26 mouse cellular contexts compared by ENCODE assay signal in the genomic region with DNA sequence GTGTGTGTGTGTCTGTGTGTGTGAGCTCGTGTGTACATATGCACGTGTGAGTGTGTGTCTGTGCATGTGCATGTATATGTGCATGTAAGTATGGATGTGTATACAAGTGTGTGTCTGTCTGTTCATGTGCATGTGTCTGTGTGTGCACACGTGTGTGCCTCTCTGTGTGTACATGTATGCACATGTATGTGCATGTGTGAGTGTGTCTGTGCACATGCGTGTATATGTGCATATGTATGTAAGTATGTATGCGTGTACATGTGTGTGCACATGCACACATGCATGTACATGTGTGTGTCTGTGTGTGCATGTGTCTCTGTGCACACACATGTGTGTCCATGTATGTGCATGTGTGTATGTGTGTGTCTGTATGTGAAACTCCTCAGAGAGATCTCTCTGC. TPM values are rescaled to one million over a fixed set of nuclear protein-coding genes. Genes with fewer than 3 reads are reported as not detected.
DNase-seq lines count a peak whose midpoint lies in the region; ATAC-seq and TF ChIP-seq lines count a peak whose summit lies in the region.
"Had no signal": no experiment of that assay in that cellular context is flagged by ENCODE, and none has a peak within 500 bp of the region (broad histone marks: within the 10 kb centered on the region; RNA-seq: fewer than 3 reads in every experiment).

No protein-coding gene starts in this region.

- peaks cover 4% of the 10 kb centered on the region; the same call in 1 of the 2 replicates for H3K36me3 ChIP-seq in liver, embryonic 12.5 days
- H3K36me3 ChIP-seq in MEL (ENCODE audit: control insufficient read depth in 1 of 2, insufficient read depth in 2 of 2, low read length in 2 of 2) = peaks cover 0 to 12% of the 10 kb centered on the region in 2 experiments; a peak in 3 of 4 replicates
- H3K36me3 ChIP-seq in macrophage (ENCODE audit: inconsistent target) = no peaks in the 10 kb centered on the region
- H3K36me3 ChIP-seq: embryonic facial prominence, embryonic 12.5 days; embryonic facial prominence, embryonic 15.5 days; heart, embryonic 12.5 days; heart, embryonic 15.5 days; hindbrain, embryonic 10.5 days; hindbrain, embryonic 13.5 days had no signal

- H3K9me3 ChIP-seq in liver, embryonic 12.5 days (replicated peaks) = no peaks in the 10 kb centered on the region
- no peaks in the 10 kb centered on the region for H3K9me3 ChIP-seq in MEL (replicated peaks; ENCODE audit: insufficient read depth, low read length)
- H3K9me3 ChIP-seq: embryonic facial prominence, embryonic 12.5 days; embryonic facial prominence, embryonic 15.5 days; heart, embryonic 15.5 days; hindbrain, embryonic 10.5 days; hindbrain, embryonic 13.5 days had no signal

- peak overlapping the region; percentile 34; the same call in 1 of the 2 replicates for H3K4me2 ChIP-seq in liver, embryonic 12.5 days
- H3K4me2 ChIP-seq: embryonic facial prominence, embryonic 12.5 days; embryonic facial prominence, embryonic 15.5 days; heart, embryonic 12.5 days; heart, embryonic 15.5 days; hindbrain, embryonic 13.5 days had no signal

- no peaks in the 10 kb centered on the region for H3K27me3 ChIP-seq in liver, embryonic 12.5 days (replicated peaks)
- no peaks in the 10 kb centered on the region for H3K27me3 ChIP-seq in MEL (ENCODE audit: control insufficient read depth in 1 of 2, insufficient read depth in 2 of 2, low read length in 2 of 2)
- H3K27me3 ChIP-seq: embryonic facial prominence, embryonic 12.5 days; embryonic facial prominence, embryonic 15.5 days had no signal

- peaks cover 38% of the 10 kb centered on the region for H3K4me1 ChIP-seq in liver, embryonic 12.5 days
- H3K4me1 ChIP-seq in MEL (ENCODE audit: control insufficient read depth in 1 of 2, insufficient read depth in 2 of 2, low read length in 2 of 2) = peaks cover 6 to 14% of the 10 kb centered on the region in 2 experiments
- H3K4me1 ChIP-seq: embryonic facial prominence, embryonic 12.5 days had no signal

- WGBS in liver, embryonic 12.5 days (ENCODE audit: insufficient replicate concordance) = 81% methylated on average over 5 of the region's 5 CpGs
- WGBS in macrophage (ENCODE audit: missing documents) = 92% methylated on average over 5 of the region's 5 CpGs

- no peak overlapping the region for H3K27ac ChIP-seq in liver, embryonic 12.5 days
- H3K27ac ChIP-seq in MEL (ENCODE audit: control insufficient read depth, low read depth, low read length) (no peak overlapping the region), macrophage (peak overlapping the region; percentile 88)
- H3K27ac ChIP-seq: embryonic facial prominence, embryonic 12.5 days; embryonic facial prominence, embryonic 15.5 days; heart, embryonic 15.5 days; hindbrain, embryonic 10.5 days; hindbrain, embryonic 13.5 days had no signal

- no peak for TF ChIP-seq EP300 in MEL (IDR thresholded peaks at IDR 0.05; ENCODE audit: low read depth in 1 of 2, low read length in 2 of 2)

- peak in 1 of 2 experiments; percentile 26; a peak in 1 of 4 replicates for TF ChIP-seq POLR2A in MEL (IDR thresholded peaks at IDR 0.05; ENCODE audit: control insufficient read depth in 1 of 2, insufficient read depth in 1 of 2, low read depth in 1 of 2, low read length in 2 of 2, poor library complexity in 1 of 2)

- TF ChIP-seq CTCF in MEL (IDR thresholded peaks at IDR 0.05 in 2 of 3, conservative IDR thresholded peaks at IDR 0.05 in 1 of 3; ENCODE audit: control insufficient read depth in 1 of 3, insufficient read depth in 1 of 3, low read depth in 2 of 3, low read length in 3 of 3, poor library complexity in 1 of 3, severe bottlenecking in 1 of 3) = no peak; a peak in 1 of 6 replicates

- H3K4me3 ChIP-seq in liver, embryonic 12.5 days = no peak overlapping the region
- H3K4me3 ChIP-seq in MEL (ENCODE audit: control insufficient read depth in 1 of 2, insufficient read depth in 1 of 2, low read depth in 2 of 2, low read length in 2 of 2) (no peak overlapping the region), macrophage (ENCODE audit: inconsistent target) (no peak overlapping the region)
- H3K4me3 ChIP-seq: embryonic facial prominence, embryonic 12.5 days; embryonic facial prominence, embryonic 15.5 days; heart, embryonic 12.5 days; heart, embryonic 15.5 days; hindbrain, embryonic 10.5 days; hindbrain, embryonic 13.5 days had no signal

- DNase-seq in liver (no peak), MEL (ENCODE audit: low read depth, low spot score) (peak; percentile 23)
- DNase-seq in adrenal gland, postnatal 36 days = no peak
- no peak for DNase-seq in embryo, embryonic 9.5 days (ENCODE audit: extremely low spot score)
- DNase-seq: adrenal gland, adult 8-10 months; adrenal gland, postnatal 25 days; cerebellum, adult 18-20 months; cerebellum, adult 9-10 months; cerebellum, postnatal 14 days; forebrain, postnatal 0 days; gastrocnemius, postnatal 25 days; heart, adult 18-20 months; heart, postnatal 10 days; heart, postnatal 36 days had no signal

- H3K79me2 ChIP-seq in MEL (ENCODE audit: control insufficient read depth, insufficient read depth, low read length, poor library complexity) (peaks cover 18% of the 10 kb centered on the region), macrophage (ENCODE audit: inconsistent target) (peaks cover 19% of the 10 kb centered on the region)

- H3K9ac ChIP-seq in liver, embryonic 12.5 days = no peak overlapping the region
- H3K9ac ChIP-seq in MEL (ENCODE audit: control insufficient read depth, low read depth, low read length, poor library complexity, severe bottlenecking) = no peak overlapping the region
- H3K9ac ChIP-seq: embryonic facial prominence, embryonic 12.5 days; embryonic facial prominence, embryonic 15.5 days; forebrain, postnatal 0 days; heart, embryonic 12.5 days; heart, embryonic 15.5 days; hindbrain, embryonic 13.5 days had no signal

- TF ChIP-seq RAD21 in MEL (IDR thresholded peaks at IDR 0.05; ENCODE audit: low read depth, low read length) = no peak

- ATAC-seq in liver, embryonic 12.5 days = no peak
- ATAC-seq: activated CD4-positive, CD25-positive, alpha-beta regulatory T cell, adult 4 months; forebrain, embryonic 14.5 days; forebrain, postnatal 0 days; hindbrain, embryonic 16.5 days; inflammation-experienced regulatory T-cells, adult 6 months had no signal

TF ChIP-seq in MEL, 35 proteins besides CTCF, POLR2A, EP300 and RAD21:
- TF ChIP-seq ETS1 (IDR thresholded peaks at IDR 0.05; ENCODE audit: low read depth, low read length) (no peak), SIN3A (IDR thresholded peaks at IDR 0.05; ENCODE audit: low read length) (no peak), ZKSCAN1 (IDR thresholded peaks at IDR 0.05; ENCODE audit: low read depth, low read length) (no peak), TCF12 (IDR thresholded peaks at IDR 0.05; ENCODE audit: low read depth, low read length) (no peak), POLR2AphosphoS5 (IDR thresholded peaks at IDR 0.05; ENCODE audit: borderline replicate concordance, low read depth, low read length) (peak; percentile 94)

RNA-seq across cellular contexts. Expression of a gene that starts 55.6 kb away (rescaled TPM):
- polyA plus RNA-seq in liver, embryonic 12.5 days (2016; fragmentation: Nextera tagmentation; extraction: Ambion mirVana) = 74.5 and 75.9 TPM in 2 replicates
- total RNA-seq in MEL (2012; rRNA removed) = 15.6 and 15.9 TPM in 2 replicates
- polyA plus RNA-seq in MEL (2012; ENCODE audit: insufficient read depth in 1 of 2, insufficient read length in 2 of 2, low read depth in 1 of 2, low replicate concordance in 2 of 2, missing spikeins in 1 of 2) (10 to 100 TPM in 1 of 2 experiments, not detected in 1; 44.3 TPM), macrophage (2018) (23.9 to 41.6 TPM (median 40.7 TPM) in 3 replicates)
- total RNA-seq in macrophage (2018; cell fraction: chromatin; rRNA removed) = 10 to 100 TPM; 12.7 to 85.6 (median 44.3) TPM
- 10 to 100 TPM; 21.0 to 48.1 (median 32.3) TPM for total RNA-seq in macrophage (2018; cell fraction: cytosol; rRNA removed)
- total RNA-seq in macrophage (2018; cell fraction: nucleus; rRNA removed) = 10 to 100 TPM; 16.9 to 76.7 (median 43.1) TPM
- 10 to 100 TPM; 41.9 to 54.2 TPM for total RNA-seq in adrenal gland, postnatal 36 days (2021)
